Mouse (Mus musculus) bone marrow macrophage, adult 2 months (primary cell): ENCODE measurements around the gene 2310034G01Rik.

Source experiments
- CTCF ChIP-seq: IDR thresholded peaks from 2 replicates; pipeline ENCODE4 v1.5.1; 2012; ENCODE audit warnings: low read depth, mild to moderate bottlenecking, low read length, moderate library complexity
- POLR2A ChIP-seq: IDR thresholded peaks from 2 replicates; pipeline ENCODE4 v1.6.1; 2012; ENCODE audit warnings: mild to moderate bottlenecking, low read depth, low read length, borderline replicate concordance

DNA sequence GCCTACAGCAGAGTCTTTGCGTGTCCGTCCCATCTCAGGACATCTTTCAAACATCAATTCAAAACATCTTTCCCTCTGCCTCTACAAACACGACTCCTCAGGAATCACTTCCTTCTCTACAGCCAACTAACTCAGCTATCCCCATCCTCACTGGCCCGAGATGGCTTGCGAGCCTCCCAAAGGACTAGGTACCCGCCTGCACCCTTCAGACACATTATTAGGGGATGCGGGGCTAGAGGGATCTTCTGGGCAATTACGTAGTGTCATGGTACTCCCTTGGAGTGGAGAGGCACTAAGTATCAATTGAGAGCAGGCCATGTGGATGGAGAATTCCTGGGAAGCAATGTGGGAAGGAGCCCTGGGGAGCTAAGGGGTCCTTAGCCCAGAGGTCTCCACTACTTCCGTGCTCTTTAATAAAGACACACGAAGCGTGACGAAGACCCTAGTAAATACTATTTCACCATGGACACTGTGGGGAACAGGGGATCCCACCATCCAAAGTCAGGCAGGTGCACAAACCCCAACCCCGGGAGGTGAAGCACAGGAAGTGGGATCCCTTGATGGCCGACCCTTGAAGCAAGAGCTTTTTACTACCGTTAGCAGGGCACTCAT, 12.3 kb downstream of the 2310034G01Rik start:
- TF ChIP-seq POLR2A (no peak), CTCF (no peak)
